Mouse (Mus musculus) kidney, adult 2 months (tissue): Measurements from ENCODE around the gene Dcaf15. TPM values are rescaled to one million over a fixed set of nuclear protein-coding genes. Genes with fewer than 3 reads are reported as not detected.
A peak's percentile ranks its signal among the peaks of the same experiment; 100 is the strongest.

ENCODE experiments used
- DNase-seq: peaks from one replicate; pipeline ENCODE4 v3.0.0; 2021
- H3K27ac ChIP-seq: fragments of 200-500 bp; 2 replicates; pipeline ENCODE4 v1.5.1; 2012; ENCODE audit warnings: low read depth, low read length, control low read depth, inconsistent platforms; ENCODE audit not compliant: insufficient read depth
- H3K27me3 ChIP-seq: fragments of 200-500 bp; replicated peaks from 2 replicates; pipeline ENCODE4 v1.6.1; 2012; ENCODE audit warnings: mild to moderate bottlenecking, moderate library complexity, low read length, inconsistent platforms; ENCODE audit not compliant: control insufficient read depth, insufficient read depth
- H3K36me3 ChIP-seq: fragments of 200-500 bp; 2 replicates; pipeline ENCODE4 v1.6.1; 2012; ENCODE audit warnings: mild to moderate bottlenecking, moderate library complexity, low read length, inconsistent platforms; ENCODE audit not compliant: control insufficient read depth, insufficient read depth
- H3K4me1 ChIP-seq: fragments of 200-500 bp; 2 replicates; pipeline ENCODE4 v1.6.1; 2011; ENCODE audit warnings: low read length; ENCODE audit not compliant: control insufficient read depth, insufficient read depth
- H3K4me3 ChIP-seq: fragments of 200-500 bp; 2 replicates; pipeline ENCODE4 v1.5.1; 2011; ENCODE audit warnings: mild to moderate bottlenecking, low read depth, low read length, control low read depth; ENCODE audit not compliant: insufficient read depth
- CTCF ChIP-seq: fragments of 200-500 bp; conservative IDR thresholded peaks from 2 replicates; pipeline ENCODE4 v1.5.1; 2011; ENCODE audit warnings: low read depth, mild to moderate bottlenecking, control low read depth, low read length, moderate library complexity, mixed read lengths; ENCODE audit not compliant: insufficient read depth, insufficient read length
- POLR2A ChIP-seq: fragments of 200-500 bp; IDR thresholded peaks from one replicate; pipeline ENCODE4 v1.6.1; 2011; ENCODE audit warnings: low read depth, low read length, control low read depth
- WGBS: fragments of 180-500 bp; shearing (Covaris S2); methylation state at CpG from one replicate; pipeline ENCODE4 v1.1.7; 2018; 5-methylcytosine and 5-hydroxymethylcytosine counted together
- polyA plus RNA-seq: library from polyadenylated mRNA; depleted of rRNA; stranded (reverse); fragments of >200 nt; gene quantifications from 2 replicates; pipeline ENCODE4 v1.2.3, GENCODE M21; 2012

The Dcaf15 gene
- polyA plus RNA-seq, 1 experiment, result 28.2 TPM

- H3K27ac ChIP-seq, result no peak overlapping the region
- DNase-seq, result no peak
- no peaks in the 10 kb centered on the region for H3K27me3 ChIP-seq
- H3K36me3 ChIP-seq, result no peaks in the 10 kb centered on the region; the same call in 1 of the 2 replicates
- H3K4me3 ChIP-seq, result no peak overlapping the region
- TF ChIP-seq POLR2A (no peak), CTCF (no peak)
- no peaks in the 10 kb centered on the region for H3K4me1 ChIP-seq
- WGBS, result 89% methylated on average over 4 of the region's 4 CpGs
These were observed 36.3 kb upstream of the Dcaf15 start for GRCm38 (mm10) chr8:84140838-84141237.

- 96% methylated on average over 3 of the region's 3 CpGs for WGBS
- Histone ChIP-seq H3K4me1 (no peaks in the 10 kb centered on the region), H3K27me3 (no peaks in the 10 kb centered on the region), H3K27ac (no peak overlapping the region), H3K36me3 (no peaks in the 10 kb centered on the region; the same call in 1 of the 2 replicates), H3K4me3 (no peak overlapping the region)
- DNase-seq, result no peak
- TF ChIP-seq CTCF (no peak), POLR2A (no peak)
These were observed 33.3 kb upstream of the Dcaf15 start for GRCm38 (mm10) chr8:84137848-84138247.

- Histone ChIP-seq H3K36me3 (no peaks in the 10 kb centered on the region; the same call in 1 of the 2 replicates), H3K4me1 (no peaks in the 10 kb centered on the region), H3K4me3 (no peak overlapping the region), H3K27me3 (no peaks in the 10 kb centered on the region), H3K27ac (no peak overlapping the region)
- no peak for TF ChIP-seq CTCF
- no peak for TF ChIP-seq POLR2A
- 87% methylated on average over 8 of the region's 8 CpGs for WGBS
- DNase-seq, result no peak
These were observed 27.7 kb upstream of the Dcaf15 start for GRCm38 (mm10) chr8:84132225-84132624.

- WGBS, result 31% methylated on average over 30 of the region's 30 CpGs
- Histone ChIP-seq H3K27me3 (no peaks in the 10 kb centered on the region), H3K4me3 (no peak overlapping the region), H3K36me3 (no peaks in the 10 kb centered on the region), H3K27ac (no peak overlapping the region), H3K4me1 (no peaks in the 10 kb centered on the region)
- TF ChIP-seq POLR2A (no peak), CTCF (no peak)
- DNase-seq, result peak; percentile 62
These were observed 26.2 kb upstream of the Dcaf15 start for GRCm38 (mm10) chr8:84130806-84131205.

- TF ChIP-seq CTCF (no peak), POLR2A (no peak)
- no peaks in the 10 kb centered on the region for H3K27me3 ChIP-seq
- H3K27ac ChIP-seq, result no peak overlapping the region
- no peak for DNase-seq
- no peaks in the 10 kb centered on the region for H3K36me3 ChIP-seq
- H3K4me1 ChIP-seq, result no peaks in the 10 kb centered on the region
- 65% methylated on average over 8 of the region's 8 CpGs for WGBS
- H3K4me3 ChIP-seq, result no peak overlapping the region
These were observed 23.7 kb upstream of the Dcaf15 start for GRCm38 (mm10) chr8:84128277-84128676.

GRCm38 (mm10) chr8:84127202-84127901 is 22.8 kb upstream of the Dcaf15 start:
- no peak overlapping the region for H3K27ac ChIP-seq
- no peaks in the 10 kb centered on the region for H3K27me3 ChIP-seq
- WGBS, result 69% methylated on average over 17 of the region's 17 CpGs
- no peak overlapping the region for H3K4me3 ChIP-seq
- no peaks in the 10 kb centered on the region for H3K36me3 ChIP-seq
- H3K4me1 ChIP-seq, result no peaks in the 10 kb centered on the region
- DNase-seq, result no peak
- TF ChIP-seq CTCF, result no peak

- 75% methylated on average over 2 of the region's 2 CpGs for WGBS
- H3K4me1 ChIP-seq, result no peaks in the 10 kb centered on the region
- no peaks in the 10 kb centered on the region for H3K36me3 ChIP-seq
- no peak overlapping the region for H3K4me3 ChIP-seq
- H3K27me3 ChIP-seq, result no peaks in the 10 kb centered on the region
- no peak overlapping the region for H3K27ac ChIP-seq
- TF ChIP-seq CTCF, result no peak
- TF ChIP-seq POLR2A, result no peak
- no peak for DNase-seq
These were observed 22.2 kb upstream of the Dcaf15 start for GRCm38 (mm10) chr8:84126742-84127141.
